Mouse (Mus musculus) heart, adult 11 months (tissue): ENCODE measurements around the gene Taok3.

Source experiments
- DNase-seq: peaks from one replicate; pipeline ENCODE4 v3.0.0; 2022

Gene Taok3

DNA sequence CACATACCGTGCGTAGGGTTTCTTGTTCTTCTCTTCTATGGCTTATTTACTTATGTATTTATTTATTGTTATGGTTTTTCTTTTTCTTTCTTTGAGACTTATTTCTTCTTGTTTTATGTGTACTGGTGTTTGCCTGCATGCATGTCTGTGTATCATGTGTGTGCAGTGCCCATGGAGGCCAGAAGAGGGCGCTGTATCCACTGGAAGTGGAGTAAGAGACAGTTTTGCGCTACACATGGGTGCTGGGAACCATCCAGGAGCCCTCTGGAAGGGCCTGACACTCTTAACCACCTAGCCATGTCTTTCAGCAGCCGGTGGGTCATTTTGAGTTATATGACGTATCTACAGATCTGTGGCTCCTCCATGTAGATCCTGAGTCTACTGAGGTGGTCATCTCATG is 64.9 kb downstream of the Taok3 start:
- no peak for DNase-seq

DNA sequence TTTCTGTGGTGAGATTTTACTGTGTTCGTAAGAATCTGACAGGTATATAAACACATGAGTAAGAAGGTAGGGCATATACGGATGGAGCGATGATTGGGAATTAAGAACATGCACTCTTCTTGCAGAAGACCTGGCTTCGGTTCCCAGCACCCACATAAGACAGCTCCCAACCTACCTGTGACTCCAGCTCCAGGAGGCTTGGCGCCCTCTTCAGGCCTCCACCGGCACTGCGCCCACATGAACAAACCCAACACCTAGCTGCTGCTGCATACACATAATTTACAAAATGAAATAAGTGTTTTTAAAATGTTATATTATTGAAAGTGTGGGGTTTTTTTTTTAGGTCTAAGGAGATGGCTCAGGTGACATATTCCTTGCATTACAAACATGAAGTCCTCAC is 65.7 kb downstream of the Taok3 start:
- DNase-seq: no peak

DNA sequence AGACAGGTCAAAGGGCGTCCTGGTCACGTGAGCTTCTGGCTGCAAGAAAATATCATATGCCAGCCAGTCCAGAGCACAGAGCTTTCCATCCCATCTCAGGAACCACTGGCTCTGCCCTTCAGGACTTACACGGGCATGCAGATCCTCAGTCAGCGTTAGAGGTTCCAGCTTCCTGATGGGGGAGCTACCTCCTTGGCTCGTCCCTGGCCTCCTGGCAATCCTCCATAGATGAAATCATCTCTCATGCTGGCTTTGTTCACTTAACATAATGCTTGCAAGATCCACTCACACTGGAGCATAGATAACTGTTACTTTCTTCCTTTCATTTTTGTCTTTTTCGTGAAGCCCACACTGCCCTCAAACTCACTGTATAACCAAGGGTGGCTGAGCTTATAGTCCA is 72.1 kb downstream of the Taok3 start:
- no peak for DNase-seq

DNA sequence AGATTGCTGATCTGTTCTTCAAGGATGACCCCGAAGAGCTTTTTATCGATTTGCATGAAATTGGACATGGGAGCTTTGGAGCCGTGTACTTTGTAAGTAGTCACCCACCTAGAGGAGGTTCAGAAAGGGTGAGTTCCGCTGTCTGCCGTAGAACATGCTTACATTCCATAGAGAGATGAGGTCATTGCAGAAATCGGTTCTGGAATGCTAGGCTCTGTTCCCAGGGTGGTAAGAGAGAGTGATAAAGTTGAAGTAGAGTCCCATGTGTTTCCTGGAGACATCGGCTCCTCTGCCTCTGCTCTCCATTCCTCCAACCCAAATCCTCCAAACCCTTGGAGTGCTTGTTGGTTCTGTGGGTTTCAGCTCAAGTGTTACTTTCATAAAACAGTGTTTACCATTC is 73.8 kb downstream of the Taok3 start:
- DNase-seq: no peak

DNA sequence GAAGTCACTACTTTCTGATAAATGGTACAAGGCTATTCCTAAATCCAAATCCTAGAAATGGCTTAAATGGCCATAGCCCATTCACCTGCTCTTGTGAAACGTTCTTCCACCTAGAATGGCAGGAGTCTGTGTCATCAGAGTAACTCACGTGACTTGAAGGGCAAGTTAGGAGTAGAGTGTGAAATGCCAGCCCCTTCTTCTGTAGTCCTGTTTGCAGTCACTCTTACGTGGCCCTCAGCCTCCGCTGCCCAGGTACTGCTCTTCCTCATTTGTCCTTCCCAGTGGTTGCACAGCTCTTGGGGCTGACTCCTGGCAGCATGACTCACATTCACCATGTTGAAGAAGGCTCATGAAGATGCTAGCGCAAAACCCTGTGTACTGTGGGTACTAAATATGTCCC is 74.7 kb downstream of the Taok3 start:
- no peak for DNase-seq

DNA sequence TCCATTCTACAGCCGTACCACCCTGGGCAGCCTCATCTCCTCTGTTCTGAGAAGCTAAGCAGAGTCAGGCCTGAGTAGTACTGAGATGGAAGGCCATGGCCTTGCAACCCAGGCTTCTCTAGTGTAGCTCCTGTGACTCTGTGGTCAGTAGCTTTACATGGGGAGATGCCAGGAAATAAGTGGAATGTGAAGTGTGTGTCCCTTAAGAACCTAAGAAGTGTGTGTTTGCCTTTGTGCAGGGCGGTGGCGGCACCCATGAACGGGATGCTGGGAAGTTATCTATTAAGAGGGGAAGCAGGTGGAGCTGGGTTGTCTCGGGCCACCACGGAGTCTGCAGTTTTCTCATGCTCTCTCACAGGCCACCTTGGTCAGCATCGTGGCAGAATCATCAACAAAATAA is 76.6 kb downstream of the Taok3 start:
- DNase-seq: no peak

DNA sequence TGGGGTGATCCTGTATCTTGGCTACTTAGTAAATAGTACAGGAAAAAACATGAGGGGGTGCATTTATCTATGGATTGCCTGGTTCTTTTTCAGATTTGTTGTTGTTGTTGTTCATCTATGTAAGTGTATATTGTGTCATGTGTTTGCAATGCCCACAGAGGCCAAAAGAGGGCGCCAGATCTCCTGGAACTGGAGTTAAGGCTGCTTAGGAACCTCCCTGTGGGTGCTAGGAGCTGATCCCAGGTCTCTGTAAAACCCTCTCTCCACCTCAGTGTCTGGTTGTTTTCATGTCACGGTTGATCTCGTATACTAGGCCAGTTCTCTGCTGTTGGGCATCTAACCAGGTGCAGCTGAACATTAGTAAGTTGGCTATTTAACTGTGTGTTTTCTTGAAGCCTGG is 78.5 kb downstream of the Taok3 start:
- DNase-seq: no peak

DNA sequence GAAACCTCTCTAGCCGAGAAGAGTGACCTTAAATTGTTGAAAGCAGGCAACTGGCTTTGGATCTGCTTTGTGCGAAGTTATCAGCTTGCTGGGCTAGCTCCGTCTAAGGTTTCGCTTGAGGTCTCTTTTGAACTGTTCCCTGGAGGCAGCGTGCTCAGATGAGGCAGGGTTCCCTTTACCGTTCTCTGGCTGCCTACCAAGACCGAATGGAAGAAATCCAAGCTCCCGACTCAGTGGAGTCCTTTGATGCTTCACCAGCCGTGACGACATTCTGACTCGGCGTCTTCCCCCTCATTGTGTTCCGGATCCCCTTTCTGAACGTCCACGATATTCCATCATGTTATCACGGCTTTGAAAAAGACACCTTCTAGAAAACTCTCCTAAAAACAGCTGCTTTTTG is 87.4 kb downstream of the Taok3 start:
- no peak for DNase-seq

DNA sequence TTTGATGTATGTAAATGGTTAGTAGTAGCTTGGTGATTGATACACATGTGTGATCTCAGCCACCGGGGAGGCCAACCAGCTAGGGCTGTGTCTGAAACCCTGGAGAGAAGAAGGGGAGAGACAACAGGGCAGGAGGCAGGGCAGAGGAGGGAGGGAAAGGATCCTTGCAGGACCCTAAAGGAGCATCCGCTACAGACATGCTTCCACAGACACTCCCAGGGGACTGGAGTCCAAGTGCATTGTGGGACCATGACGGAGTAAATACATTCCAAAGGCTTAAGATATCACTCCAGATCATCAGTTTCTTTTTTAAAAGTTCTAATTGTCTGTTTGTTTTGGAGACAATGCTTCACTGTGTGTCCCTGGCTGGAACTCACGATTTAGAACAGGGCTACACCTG is 94.1 kb downstream of the Taok3 start:
- DNase-seq: peak; percentile 94

DNA sequence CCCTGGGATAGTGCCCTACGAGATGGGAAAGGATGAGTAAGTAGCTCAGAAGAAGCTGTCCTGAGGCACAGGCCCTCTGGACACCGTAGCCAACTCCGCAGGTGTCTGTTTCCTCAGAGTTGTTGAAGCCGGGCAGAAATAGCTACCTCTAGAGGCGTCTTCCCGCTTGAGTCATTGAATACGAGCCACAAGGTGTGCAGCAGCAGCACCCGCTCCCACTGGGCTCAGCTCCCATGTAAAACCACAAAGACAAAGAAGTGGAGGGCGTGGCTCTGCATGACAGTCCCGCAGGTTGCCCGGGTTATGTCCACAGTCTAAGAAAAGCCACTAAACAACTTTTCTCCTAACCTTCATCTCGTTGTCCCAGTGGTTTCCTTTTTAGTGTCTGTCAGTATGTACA is 111.1 kb downstream of the Taok3 start:
- no peak for DNase-seq

DNA sequence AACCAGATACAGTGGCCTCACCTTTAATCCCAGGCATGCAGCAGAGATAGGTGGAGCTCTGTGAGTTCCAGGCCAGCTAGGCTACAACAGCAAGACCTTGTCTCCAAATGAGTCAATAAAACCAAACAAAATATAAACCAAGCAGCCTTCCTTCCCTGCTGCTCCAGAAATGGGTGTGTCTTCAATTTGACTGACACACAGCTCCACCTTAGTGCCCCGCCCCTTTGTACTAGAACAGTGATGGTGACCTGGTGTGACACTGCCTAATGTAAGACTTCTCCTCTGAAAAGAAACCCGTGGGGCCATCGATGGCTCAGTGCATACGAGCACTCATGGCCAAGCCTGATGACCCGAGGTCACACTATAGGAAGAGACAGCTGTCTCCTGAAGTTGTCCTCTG is 116.6 kb downstream of the Taok3 start:
- DNase-seq: no peak

DNA sequence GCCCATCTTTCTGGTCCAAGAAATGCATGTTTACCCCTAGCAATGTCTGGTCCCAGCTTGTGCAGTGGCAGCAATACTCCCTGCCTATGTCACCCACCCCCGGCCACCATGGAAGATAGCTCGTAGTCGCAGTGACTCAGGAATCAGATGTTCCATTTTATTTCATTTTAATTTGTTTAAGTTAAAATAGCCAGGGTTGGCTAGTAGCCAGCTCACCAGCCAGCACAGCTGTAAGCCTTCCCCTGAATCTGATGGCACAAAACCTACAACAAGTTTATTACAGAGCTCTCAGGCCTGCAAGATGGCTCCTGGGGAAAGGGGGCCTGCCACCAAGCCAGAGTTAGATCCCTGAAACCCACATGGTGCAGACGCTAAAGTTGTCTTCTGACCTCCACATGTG is 119.2 kb downstream of the Taok3 start:
- DNase-seq: no peak

DNA sequence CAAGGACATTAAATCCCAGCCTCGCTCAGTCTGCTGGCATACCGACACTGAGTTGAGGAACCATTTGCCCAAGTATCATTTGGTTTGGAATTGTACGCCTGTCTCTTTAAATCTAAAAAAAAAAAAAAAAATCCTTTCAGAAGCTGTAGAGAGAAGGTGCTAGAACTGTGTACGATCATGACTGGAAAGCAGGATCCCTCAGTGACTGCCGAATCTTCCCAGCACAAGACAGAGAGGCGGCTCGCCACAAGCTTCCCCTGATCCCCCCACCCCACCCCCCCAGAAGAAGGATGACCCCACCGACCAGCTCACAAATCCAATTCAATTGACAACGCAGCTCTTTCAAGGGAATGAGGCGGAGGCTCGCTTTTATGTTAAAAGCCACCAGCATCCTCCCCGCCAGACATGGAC is 120.4 kb downstream of the Taok3 start:
- DNase-seq: no peak

DNA sequence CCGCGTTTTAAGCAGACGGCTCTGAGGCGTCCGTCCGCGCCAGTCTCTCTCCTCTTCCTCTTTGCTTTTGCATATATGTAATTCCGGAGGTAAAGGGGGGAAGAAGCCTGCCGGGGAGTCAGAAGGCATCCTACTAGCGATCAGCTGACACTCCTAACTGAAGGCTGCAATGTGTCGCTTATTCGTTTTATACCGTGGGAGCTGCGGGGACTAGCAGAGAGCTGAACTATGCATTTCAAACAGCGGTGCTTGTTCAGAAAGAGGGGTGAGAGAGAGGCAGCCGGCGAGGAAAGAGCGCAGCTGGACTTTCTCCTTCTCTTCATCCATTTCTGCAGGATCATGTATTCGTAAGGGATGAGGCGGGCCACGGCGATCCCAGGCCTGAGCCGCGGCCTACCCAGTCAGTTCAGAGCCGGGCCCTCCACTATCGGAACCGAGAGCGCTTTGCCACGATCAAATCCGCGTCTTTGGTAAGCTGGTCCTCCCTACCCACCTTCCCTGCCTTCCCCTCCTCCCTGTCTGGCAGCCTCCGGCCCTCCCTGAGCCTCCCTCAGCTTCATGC is 120.9 kb downstream of the Taok3 start:
- DNase-seq: no peak

DNA sequence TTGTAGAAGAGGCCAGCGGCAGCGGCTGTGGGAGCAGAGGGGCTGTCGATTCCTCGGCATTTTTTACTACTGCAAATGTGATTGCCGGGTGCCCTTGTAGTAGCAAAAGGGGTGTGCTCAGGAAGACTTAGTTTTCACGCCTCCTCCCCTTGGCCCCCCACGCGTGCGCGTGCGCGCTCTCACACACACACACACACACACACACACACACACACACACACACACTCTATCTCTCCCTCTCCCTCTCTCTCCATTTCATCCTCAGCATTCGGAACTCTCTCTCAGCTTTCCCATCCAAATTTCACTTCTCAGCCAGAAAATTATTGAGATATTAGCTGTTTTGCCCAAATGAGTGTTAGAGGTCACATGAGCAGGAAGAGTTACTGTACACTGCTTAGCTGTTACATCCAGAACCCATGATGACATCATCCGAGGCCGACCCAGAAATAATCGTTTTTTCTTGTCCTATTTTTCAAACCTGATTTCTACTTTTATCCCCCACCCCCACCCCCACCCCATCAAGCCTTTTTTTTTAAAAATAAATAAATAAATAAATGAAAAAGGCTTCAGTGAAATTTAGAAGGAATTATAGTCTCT is 122.1 kb downstream of the Taok3 start:
- no peak for DNase-seq

DNA sequence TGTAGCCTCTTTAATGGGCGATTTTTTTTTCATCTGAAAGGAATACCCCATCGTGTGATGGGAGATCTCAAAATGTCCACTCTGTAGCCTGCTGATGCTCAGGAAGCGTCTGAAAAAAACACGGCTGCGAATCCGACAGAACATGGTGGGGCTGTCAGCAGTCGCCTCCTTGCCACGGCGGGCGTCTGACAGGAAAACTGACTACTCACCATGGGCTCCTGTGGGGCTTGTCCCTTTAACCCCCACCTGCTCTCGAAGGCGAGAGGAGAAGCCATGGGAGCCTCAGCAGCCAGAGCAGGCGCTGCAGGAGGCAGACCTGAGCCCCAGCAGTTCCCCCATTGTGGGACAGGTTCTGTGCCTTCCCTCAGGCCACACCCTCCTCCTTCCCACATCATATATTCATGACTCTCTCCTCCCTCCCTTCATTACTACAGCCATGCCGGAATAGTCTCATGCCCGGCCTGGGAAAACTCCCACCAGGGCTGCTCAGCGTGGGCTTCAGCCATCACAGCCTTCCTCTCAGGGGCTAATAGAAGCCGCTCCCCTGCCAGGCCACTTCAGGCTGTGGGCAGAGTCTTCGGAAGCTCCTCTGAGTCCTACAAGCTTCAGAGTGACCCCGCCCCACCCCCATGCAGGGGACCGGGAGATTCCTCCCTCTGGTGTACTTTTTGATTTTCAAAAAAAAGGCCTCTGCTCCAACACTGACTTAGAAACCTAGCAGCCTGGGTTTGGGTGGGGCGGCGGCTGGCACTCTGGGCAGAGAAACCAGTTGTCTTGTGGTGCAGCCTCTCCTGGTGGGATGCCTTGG is 122.9 kb downstream of the Taok3 start:
- DNase-seq: no peak

DNA sequence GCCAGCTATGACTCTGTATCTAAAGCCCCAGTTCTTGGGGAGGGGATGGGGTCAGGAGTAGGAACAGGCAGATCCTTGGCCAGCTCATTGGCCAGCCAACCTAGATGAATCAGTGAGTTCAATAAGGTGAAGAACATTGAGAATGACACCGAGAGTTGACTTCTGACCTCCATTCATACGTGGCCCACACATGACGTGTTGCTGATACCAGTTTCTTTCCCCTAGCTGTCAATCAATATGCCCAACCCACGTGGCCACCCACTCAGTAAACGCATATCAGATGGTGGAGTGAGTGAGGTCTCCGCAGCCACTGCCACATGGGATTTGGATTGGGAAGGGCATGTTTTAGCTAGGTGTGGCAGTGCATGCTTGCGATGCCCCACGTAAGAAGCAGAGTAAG is 125.2 kb downstream of the Taok3 start:
- no peak for DNase-seq

DNA sequence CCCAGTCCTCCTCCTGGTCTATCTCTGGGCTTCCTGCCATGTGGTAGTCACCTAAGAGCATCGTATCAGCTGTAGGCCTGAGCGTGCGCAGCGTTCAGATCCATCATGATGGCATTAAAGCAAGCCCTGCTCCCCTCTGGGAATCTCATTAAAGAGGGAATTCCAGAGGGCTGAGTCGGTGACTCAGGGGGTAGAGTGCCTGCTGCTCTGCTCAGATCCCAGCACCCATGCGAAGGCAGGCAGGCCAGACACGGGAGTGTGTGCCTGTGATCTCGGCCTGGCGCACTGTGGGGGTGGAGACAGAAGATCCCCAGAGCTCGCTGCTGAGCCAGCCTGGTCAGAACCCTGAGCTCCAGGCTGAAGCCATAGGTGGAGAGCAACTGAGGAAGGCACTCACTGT is 128.4 kb downstream of the Taok3 start:
- DNase-seq: no peak

DNA sequence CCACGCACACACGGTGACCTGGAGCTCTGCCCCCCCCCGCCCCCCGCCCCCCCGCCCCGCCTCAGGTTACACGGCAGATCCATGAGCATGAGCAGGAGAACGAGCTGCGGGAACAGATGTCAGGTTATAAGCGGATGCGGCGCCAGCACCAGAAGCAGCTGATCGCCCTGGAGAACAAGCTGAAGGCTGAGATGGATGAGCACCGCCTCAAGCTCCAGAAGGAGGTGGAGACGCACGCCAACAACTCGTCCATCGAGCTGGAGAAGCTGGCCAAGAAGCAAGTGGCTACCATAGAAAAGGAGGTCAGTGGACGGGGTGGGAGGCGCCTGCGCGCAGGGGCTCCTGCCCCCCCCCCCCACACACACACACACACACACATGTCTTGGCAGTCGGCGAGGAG is 130.9 kb downstream of the Taok3 start:
- DNase-seq: no peak

DNA sequence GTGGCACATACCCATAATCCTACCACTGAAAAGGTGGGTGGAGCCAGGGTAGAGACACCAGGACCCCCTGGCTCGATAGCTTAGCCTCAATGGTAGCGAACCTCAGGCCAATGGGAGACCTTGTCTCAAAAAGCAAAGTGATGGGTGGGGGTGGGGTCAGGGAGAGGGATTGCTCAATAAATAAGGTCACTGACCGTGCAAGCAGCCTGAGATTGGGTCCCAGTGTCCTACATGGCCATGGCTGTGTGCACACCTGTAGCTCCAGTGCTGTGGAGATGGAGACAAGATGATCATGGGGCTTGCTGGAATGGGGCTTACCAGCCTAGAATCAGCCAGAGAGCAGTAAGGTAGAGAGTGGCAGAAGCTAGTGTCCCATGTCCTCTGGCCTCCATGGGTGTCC is 131.8 kb downstream of the Taok3 start:
- no peak for DNase-seq

DNA sequence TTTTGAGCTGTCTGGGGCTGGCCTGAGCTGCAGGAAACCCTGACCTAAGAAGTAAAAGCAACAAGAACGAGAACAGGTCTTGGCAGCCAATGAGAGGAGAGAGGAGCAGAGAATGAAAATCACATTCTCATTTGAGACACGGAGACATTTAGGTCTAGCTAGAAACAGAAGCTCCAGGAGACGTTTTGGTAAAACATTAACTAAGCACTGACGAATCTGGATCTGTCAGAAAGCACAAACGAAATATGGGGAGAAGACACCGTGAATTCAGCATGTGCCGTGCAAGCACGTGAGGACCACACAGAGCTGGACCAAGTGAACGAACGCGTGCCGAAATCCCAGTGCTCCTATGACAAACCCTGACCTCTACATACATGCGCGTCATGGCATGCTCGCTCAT is 138.3 kb downstream of the Taok3 start:
- no peak for DNase-seq

DNA sequence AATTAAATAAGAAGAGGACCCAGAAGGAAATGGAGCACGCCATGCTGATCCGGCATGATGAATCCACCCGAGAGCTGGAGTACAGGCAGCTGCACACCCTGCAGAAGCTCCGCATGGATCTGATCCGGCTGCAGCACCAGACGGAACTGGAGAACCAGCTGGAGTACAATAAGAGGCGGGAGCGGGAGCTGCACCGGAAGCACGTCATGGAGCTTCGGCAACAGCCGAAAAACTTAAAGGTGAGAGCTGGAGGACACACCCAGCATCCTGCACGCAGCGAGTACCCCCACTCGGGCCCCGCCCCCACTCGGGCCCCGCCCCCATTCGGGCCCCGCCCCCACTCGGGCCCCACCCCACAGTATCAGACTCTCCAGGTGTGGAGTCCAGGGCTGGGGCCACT is 143.6 kb downstream of the Taok3 start:
- DNase-seq: no peak

DNA sequence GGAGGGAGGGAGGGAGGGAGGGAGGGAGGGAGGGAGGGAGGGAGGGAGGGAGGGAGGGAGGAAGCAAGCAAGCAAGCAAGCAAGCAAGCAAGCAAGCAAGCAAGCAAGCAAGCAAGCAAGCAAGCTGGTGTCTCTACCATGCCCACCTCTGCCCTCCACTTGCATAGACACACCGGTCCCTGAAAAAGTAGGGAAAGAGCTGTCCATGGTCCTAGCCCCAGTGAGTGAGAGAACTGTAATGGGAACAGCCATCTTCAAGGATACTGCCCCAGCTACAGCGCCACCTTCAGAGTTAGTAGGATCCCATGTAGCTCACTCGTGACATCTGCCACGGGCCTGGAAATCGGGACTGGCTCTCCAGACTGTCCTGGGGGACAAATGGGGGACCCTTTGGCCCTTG is 144.8 kb downstream of the Taok3 start:
- no peak for DNase-seq

DNA sequence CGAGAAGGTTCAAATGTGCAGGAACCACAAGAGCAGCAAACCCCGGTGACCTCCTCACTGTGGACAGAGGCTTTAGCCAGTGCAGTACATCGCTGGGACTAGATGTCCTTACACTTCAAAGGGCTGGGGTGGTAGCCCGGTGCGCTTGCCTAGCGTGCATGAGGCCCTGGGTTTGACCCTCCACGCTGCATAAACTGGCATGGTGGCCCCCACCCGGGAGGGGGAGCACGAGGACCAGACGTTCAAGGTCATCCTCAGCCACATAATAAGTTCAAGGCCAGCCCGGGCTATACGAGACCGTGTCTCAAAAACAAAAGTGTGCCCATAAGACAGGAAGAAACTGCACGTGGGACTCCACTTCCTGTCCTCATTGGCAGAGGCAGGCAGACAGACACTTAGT is 148.0 kb downstream of the Taok3 start:
- DNase-seq: no peak

DNA sequence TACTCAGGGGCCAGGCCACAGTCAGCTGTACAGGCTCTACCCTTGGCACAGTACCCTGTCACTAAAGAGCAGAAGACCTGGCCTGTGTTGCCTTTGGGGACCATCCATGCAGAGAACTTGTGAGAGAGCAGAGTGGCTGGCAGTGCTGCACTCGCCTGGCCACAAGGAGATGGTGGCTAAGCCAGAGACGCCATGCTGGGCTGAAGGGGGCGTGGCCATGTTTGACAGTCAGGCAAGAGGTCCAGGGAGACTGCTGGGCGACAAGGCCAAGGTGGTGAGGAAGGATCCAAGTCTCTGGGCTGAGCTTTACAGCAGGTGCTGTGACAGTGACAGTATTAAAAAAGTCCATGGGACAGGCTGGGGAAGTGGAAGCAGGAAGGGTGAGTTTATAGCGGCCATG is 148.8 kb downstream of the Taok3 start:
- no peak for DNase-seq
